Mouse (Mus musculus) CH12.LX (cell line): ENCODE results near the gene Pcsk6.

Experiments used
- E2F4 ChIP-seq: IDR thresholded peaks from 2 replicates; pipeline ENCODE4 v1.6.1; 2011; ENCODE audit warnings: low read depth, low read length, improper control_type of control experiment; ENCODE audit not compliant: insufficient replicate concordance
- IRF4 ChIP-seq: IDR thresholded peaks from 2 replicates; pipeline ENCODE4 v1.6.1; 2014; ENCODE audit warnings: low read depth, mild to moderate bottlenecking, inconsistent platforms, low read length, improper control_type of control experiment
- POLR2A ChIP-seq: IDR thresholded peaks from 2 replicates; pipeline ENCODE4 v1.6.1; 2011; ENCODE audit warnings: low read depth, mild to moderate bottlenecking, improper control_type of control experiment, low read length
- POLR2AphosphoS2 ChIP-seq: IDR thresholded peaks from 2 replicates; pipeline ENCODE4 v1.6.1; 2011; ENCODE audit warnings: low read depth, low read length, improper control_type of control experiment
- USF2 ChIP-seq: conservative IDR thresholded peaks from 2 replicates; pipeline ENCODE4 v1.6.1; 2011; ENCODE audit warnings: low read depth, low read length, improper control_type of control experiment
- ZC3H11A ChIP-seq: IDR thresholded peaks from 2 replicates; pipeline ENCODE4 v1.6.1; 2012; ENCODE audit warnings: low read depth, mild to moderate bottlenecking, inconsistent platforms, low read length, improper control_type of control experiment

DNA sequence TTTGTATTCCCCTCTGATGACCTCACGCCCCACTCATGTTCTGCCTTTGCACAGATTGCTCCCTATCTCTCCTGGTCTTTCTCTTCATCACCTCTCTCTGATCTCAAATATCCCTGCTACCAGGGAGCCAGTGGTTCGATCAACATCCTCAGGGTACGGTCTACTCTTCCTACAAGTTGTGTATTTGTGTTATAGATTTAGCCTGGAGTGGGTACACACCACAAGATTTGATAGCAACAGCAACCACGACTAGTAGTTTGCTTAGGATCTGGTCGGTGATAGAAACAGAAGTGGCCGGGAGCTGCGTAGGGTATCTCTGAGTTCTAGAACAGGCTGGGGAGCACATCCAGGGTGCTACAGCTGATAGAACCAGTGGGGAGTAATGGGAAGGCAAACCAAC lies 54.3 kb downstream of the Pcsk6 start:
- TF ChIP-seq POLR2A (no peak), USF2 (no peak), ZC3H11A (no peak), POLR2AphosphoS2 (no peak), E2F4 (no peak), IRF4 (no peak)
